In the genomic region with DNA sequence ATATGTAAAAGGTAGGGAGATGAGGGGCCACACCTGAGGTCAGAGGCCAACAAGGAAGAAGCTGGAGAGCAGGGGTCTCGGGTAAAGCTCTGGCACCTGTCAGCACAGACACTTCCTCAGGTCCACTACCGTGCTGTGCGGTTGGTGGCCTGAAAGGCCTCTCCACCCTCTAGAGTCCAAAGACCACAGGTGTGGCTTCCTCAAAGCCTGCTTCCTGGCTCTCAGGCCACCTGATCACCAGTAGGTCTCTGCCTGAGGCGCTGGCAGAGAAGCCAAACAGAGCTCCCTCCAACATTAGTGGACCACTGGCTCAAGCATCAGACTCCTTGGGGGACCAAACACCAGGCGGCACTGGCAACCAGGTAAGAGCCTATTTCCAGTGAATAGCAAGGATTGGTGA, we compare ENCODE assay signal across 35 mouse cellular contexts. TPM values are rescaled to one million over a fixed set of nuclear protein-coding genes. Genes with fewer than 3 reads are reported as not detected.
DNase-seq lines count a peak whose midpoint lies in the region; ATAC-seq and TF ChIP-seq lines count a peak whose summit lies in the region.
"Had no signal": no experiment of that assay in that cellular context is flagged by ENCODE, and none has a peak within 500 bp of the region (broad histone marks: within the 10 kb centered on the region; RNA-seq: fewer than 3 reads in every experiment).

Eps8l3 (plus strand) TSS at position 225 of the 400 bp plus-strand sequence.

- H3K27me3 ChIP-seq in heart, embryonic 13.5 days (replicated peaks) = no peaks in the 10 kb centered on the region
- H3K27me3 ChIP-seq in intestine, embryonic 16.5 days (replicated peaks; ENCODE audit: control insufficient read depth, insufficient read depth, low read length) = no peaks in the 10 kb centered on the region
- no peaks in the 10 kb centered on the region for H3K27me3 ChIP-seq in small intestine, adult 2 months (ENCODE audit: control insufficient read depth, insufficient read depth, low read length)
- no peaks in the 10 kb centered on the region for H3K27me3 ChIP-seq in hindbrain, postnatal 0 days (ENCODE audit: insufficient read depth, low read length)
- H3K27me3 ChIP-seq: embryonic facial prominence, embryonic 15.5 days; forebrain, embryonic 13.5 days; liver, embryonic 12.5 days; midbrain, embryonic 12.5 days; neural tube, embryonic 12.5 days had no signal

- H3K36me3 ChIP-seq in heart, embryonic 13.5 days = no peaks in the 10 kb centered on the region
- 0 out of 2 replicates have a peak, but pooled peaks cover 5% of the 10 kb centered on the region for H3K36me3 ChIP-seq in intestine, embryonic 16.5 days (ENCODE audit: control insufficient read depth, insufficient read depth, low read length)
- H3K36me3 ChIP-seq in small intestine, adult 2 months (ENCODE audit: control insufficient read depth, insufficient read depth, low read length) = peaks cover 40% of the 10 kb centered on the region
- H3K36me3 ChIP-seq in hindbrain, postnatal 0 days (ENCODE audit: insufficient read depth, low read length) = no peaks in the 10 kb centered on the region
- H3K36me3 ChIP-seq: embryonic facial prominence, embryonic 15.5 days; liver, embryonic 12.5 days; midbrain, embryonic 12.5 days; neural tube, embryonic 12.5 days had no signal

- TF ChIP-seq POLR2A in small intestine, adult 2 months (IDR thresholded peaks at IDR 0.05; ENCODE audit: low read depth, low read length) = peak; percentile 98

- no peaks in the 10 kb centered on the region for H3K9me3 ChIP-seq in heart, embryonic 13.5 days
- H3K9me3 ChIP-seq in intestine, embryonic 16.5 days (ENCODE audit: control insufficient read depth, low read length) = no peaks in the 10 kb centered on the region
- H3K9me3 ChIP-seq in hindbrain, postnatal 0 days (ENCODE audit: low read length) = no peaks in the 10 kb centered on the region
- H3K9me3 ChIP-seq: embryonic facial prominence, embryonic 15.5 days; forebrain, embryonic 13.5 days; liver, embryonic 12.5 days; megakaryocyte, embryonic 14.5 days; midbrain, embryonic 12.5 days; neural tube, embryonic 12.5 days had no signal

- H3K4me3 ChIP-seq in heart, embryonic 13.5 days = no peak within 1 kb of the TSS
- peak within 1 kb of the TSS; percentile 45 for H3K4me3 ChIP-seq in intestine, embryonic 16.5 days (ENCODE audit: low read length)
- peak within 1 kb of the TSS; percentile 77 for H3K4me3 ChIP-seq in small intestine, adult 2 months (ENCODE audit: low read depth, low read length)
- no peak within 1 kb of the TSS for H3K4me3 ChIP-seq in hindbrain, postnatal 0 days (ENCODE audit: low read length)
- H3K4me3 ChIP-seq: embryonic facial prominence, embryonic 15.5 days; forebrain, embryonic 13.5 days; liver, embryonic 12.5 days; megakaryocyte, embryonic 14.5 days; midbrain, embryonic 12.5 days; myocyte; neural tube, embryonic 12.5 days had no signal

- no peak within 1 kb of the TSS for H3K4me2 ChIP-seq in heart, embryonic 13.5 days
- H3K4me2 ChIP-seq in intestine, embryonic 16.5 days (ENCODE audit: low read depth, low read length) = peak within 1 kb of the TSS; percentile 48
- no peak within 1 kb of the TSS for H3K4me2 ChIP-seq in hindbrain, postnatal 0 days (ENCODE audit: low read depth, low read length)
- H3K4me2 ChIP-seq: embryonic facial prominence, embryonic 15.5 days; forebrain, embryonic 13.5 days; hindbrain, embryonic 14.5 days; liver, embryonic 12.5 days; midbrain, embryonic 12.5 days; neural tube, embryonic 12.5 days had no signal

- 0 out of 2 replicates have a peak, but pooled peaks have one; percentile 6 for ATAC-seq in heart, embryonic 13.5 days (ENCODE audit: extremely low read depth, insufficient number of reproducible peaks, low FRiP score, low TSS enrichment)
- peak; percentile 74 for ATAC-seq in intestine, embryonic 16.5 days
- ATAC-seq in hindbrain, postnatal 0 days = no peak
- ATAC-seq: forebrain, embryonic 13.5 days; inflammation-experienced regulatory T-cells, adult 6 months; liver, embryonic 12.5 days; liver, postnatal 0 days had no signal

- no peak within 1 kb of the TSS for H3K9ac ChIP-seq in heart, embryonic 13.5 days
- peak within 1 kb of the TSS; percentile 62 for H3K9ac ChIP-seq in intestine, embryonic 16.5 days (ENCODE audit: low read depth, low read length)
- no peak within 1 kb of the TSS for H3K9ac ChIP-seq in hindbrain, postnatal 0 days (replicated peaks; ENCODE audit: low read length)
- H3K9ac ChIP-seq: embryonic facial prominence, embryonic 15.5 days; forebrain, embryonic 13.5 days; hindbrain, embryonic 14.5 days; liver, embryonic 12.5 days; liver, postnatal 0 days; midbrain, embryonic 12.5 days; neural tube, embryonic 12.5 days had no signal

- no peak for TF ChIP-seq CTCF in small intestine, adult 2 months (IDR thresholded peaks at IDR 0.05; ENCODE audit: extremely low read depth, insufficient read length, insufficient replicate concordance, low read depth, low read length)
- no peak for TF ChIP-seq CTCF in hindbrain, postnatal 0 days (IDR thresholded peaks at IDR 0.05; ENCODE audit: low read depth)

- no peak within 1 kb of the TSS for H3K27ac ChIP-seq in heart, embryonic 13.5 days (replicated peaks)
- H3K27ac ChIP-seq in intestine, embryonic 16.5 days (ENCODE audit: low read length) = peak within 1 kb of the TSS; percentile 85
- peak within 1 kb of the TSS; percentile 100 for H3K27ac ChIP-seq in small intestine, adult 2 months (ENCODE audit: insufficient read depth, low read depth, low read length)
- H3K27ac ChIP-seq in hindbrain, postnatal 0 days = no peak within 1 kb of the TSS
- H3K27ac ChIP-seq: embryonic facial prominence, embryonic 15.5 days; forebrain, embryonic 13.5 days; hindbrain, embryonic 14.5 days; liver, embryonic 12.5 days; midbrain, embryonic 12.5 days; neural tube, embryonic 12.5 days had no signal

- 79% methylated on average over 5 of the region's 5 CpGs for whole genome bisulfite sequencing in heart, embryonic 13.5 days
- WGBS in intestine, embryonic 16.5 days = 63% methylated on average over 5 of the region's 5 CpGs
- 28% methylated on average over 5 of the region's 5 CpGs for WGBS in small intestine, adult 2 months
- 84% methylated on average over 5 of the region's 5 CpGs for WGBS in hindbrain, postnatal 0 days

- DNase-seq in heart, postnatal 4 days = no peak
- peak; percentile 36 for DNase-seq in testis, postnatal 10 days (ENCODE audit: low spot score)
- no peak for DNase-seq in spleen, postnatal 4 days (ENCODE audit: low spot score in 2 of 2)
- DNase-seq in hindbrain, postnatal 0 days (ENCODE audit: low spot score) = no peak
- DNase-seq: adrenal gland, postnatal 25 days; B cell, adult 2 months; cerebellum, adult 18-20 months; cerebellum, postnatal 14 days; gastrocnemius, postnatal 25 days; left cerebral cortex, postnatal 4 days; liver, postnatal 0 days; lung, postnatal 4 days; right cerebral cortex, postnatal 4 days; thymus, adult 18-20 months; thymus, postnatal 36 days had no signal

- H3K4me1 ChIP-seq in heart, embryonic 13.5 days = peaks cover 4% of the 10 kb centered on the region
- peaks cover 16% of the 10 kb centered on the region for H3K4me1 ChIP-seq in intestine, embryonic 16.5 days (ENCODE audit: control insufficient read depth, insufficient read depth, low read length)
- H3K4me1 ChIP-seq in small intestine, adult 2 months (ENCODE audit: control insufficient read depth, insufficient read depth, insufficient read length, low read length) = peaks cover 35% of the 10 kb centered on the region; the same call in 1 of the 2 replicates
- H3K4me1 ChIP-seq in hindbrain, postnatal 0 days (ENCODE audit: insufficient read depth, low read length) = no peaks in the 10 kb centered on the region
- H3K4me1 ChIP-seq: embryonic facial prominence, embryonic 15.5 days; forebrain, embryonic 13.5 days; midbrain, embryonic 12.5 days; neural tube, embryonic 12.5 days had no signal

RNA-seq across cellular contexts. Expression of gene Eps8l3, which starts in this region (rescaled TPM):
- polyA plus RNA-seq in heart, embryonic 13.5 days (2015; fragmentation: Nextera tagmentation; extraction: Ambion mirVana) = not detected in 2 replicates
- total RNA-seq in heart, postnatal 4 days (2021) = not detected
- polyA plus RNA-seq in intestine, embryonic 16.5 days (2015; fragmentation: Nextera tagmentation; extraction: Ambion mirVana) = 274 and 322 TPM in 2 replicates
- 127 and 351 TPM in 2 replicates for polyA plus RNA-seq in small intestine, adult 2 months (2012; rRNA removed)
- total RNA-seq in hindbrain, postnatal 0 days (2014; rRNA removed) = not detected in 2 replicates
- polyA plus RNA-seq in hindbrain, postnatal 0 days (2015; fragmentation: Nextera tagmentation; extraction: Ambion mirVana) = not detected in 2 replicates
- total RNA-seq: adrenal gland, adult 18-20 months; adrenal gland, postnatal 25 days; gastrocnemius, postnatal 25 days; hematopoietic stem cell, adult 5-6 weeks; layer of hippocampus, adult 8-10 months; layer of hippocampus, postnatal 25 days; left cerebral cortex, postnatal 4 days; midbrain, postnatal 0 days had no signal
- polyA plus RNA-seq: cortical plate, adult 2 months; embryonic facial prominence, embryonic 15.5 days; forebrain, embryonic 13.5 days; hindbrain, embryonic 14.5 days; inflammation-experienced regulatory T-cells, adult 6 months; kidney, embryonic 14.5 days; liver, embryonic 12.5 days; liver, postnatal 0 days; lung, embryonic 16.5 days; midbrain, embryonic 12.5 days; midbrain, postnatal 0 days; myocyte; neural tube, embryonic 12.5 days had no signal

Comparison
In these comparisons a context has a peak if more than half of its experiments do, and no peak if none do; other contexts are left out.
1. RNA of gene Eps8l3 (polyA plus RNA-seq): 127 to 351 TPM in small intestine, adult 2 months and 274 to 322 TPM in intestine, embryonic 16.5 days; not detected in hindbrain, postnatal 0 days and not detected in heart, embryonic 13.5 days; every median in the first group is over 100 times any median in the second.
2. Peak in ATAC-seq in heart, embryonic 13.5 days; RNA of the gene not detected or under 1 TPM.
3. H3K27ac ChIP-seq: peak in intestine, embryonic 16.5 days (single experiment) and small intestine, adult 2 months (single experiment); none in heart, embryonic 13.5 days (single experiment) and hindbrain, postnatal 0 days (single experiment).
4. H3K4me3 ChIP-seq: peak in intestine, embryonic 16.5 days (single experiment) and small intestine, adult 2 months (single experiment); none in heart, embryonic 13.5 days (single experiment) and hindbrain, postnatal 0 days (single experiment).